15 mouse cellular contexts compared by ENCODE assay signal in the genomic region with DNA sequence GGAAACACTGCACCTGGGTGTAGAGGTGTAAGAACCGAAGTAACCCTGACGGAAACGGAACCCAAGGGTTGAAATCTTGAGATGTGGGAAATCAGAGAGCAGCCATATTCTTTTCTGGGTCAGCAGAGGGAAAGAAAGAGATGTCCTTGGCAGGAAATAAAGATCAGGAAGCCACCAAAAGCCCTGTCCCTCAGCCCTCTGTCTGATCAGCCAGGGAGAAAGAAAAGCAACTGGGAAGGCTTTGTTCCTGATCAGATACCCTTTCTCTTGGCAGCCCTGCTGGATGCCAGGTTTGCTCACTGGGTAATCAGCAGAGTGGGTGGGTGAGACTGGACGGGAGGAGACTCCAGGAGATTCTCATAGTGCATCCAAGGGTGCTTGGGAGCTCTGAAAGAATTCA. TPM values are rescaled to one million over a fixed set of nuclear protein-coding genes. Genes with fewer than 3 reads are reported as not detected.
DNase-seq lines count a peak whose midpoint lies in the region; ATAC-seq lines count a peak whose summit lies in the region.
"Had no signal": no experiment of that assay in that cellular context is flagged by ENCODE, and none has a peak within 500 bp of the region (broad histone marks: within the 10 kb centered on the region; RNA-seq: fewer than 3 reads in every experiment).

No protein-coding gene starts in this region.

- H3K27ac ChIP-seq in kidney, embryonic 16.5 days (ENCODE audit: low read length), result peak overlapping the region; percentile 86
- H3K27ac ChIP-seq in liver, embryonic 11.5 days (ENCODE audit: low read depth, low read length), result no peak overlapping the region
- H3K27ac ChIP-seq: macrophage had no signal

- H3K4me3 ChIP-seq in kidney, embryonic 16.5 days (ENCODE audit: low read length), result no peak overlapping the region
- no peak overlapping the region for H3K4me3 ChIP-seq in liver, embryonic 11.5 days (ENCODE audit: low read depth, low read length)

- 31% methylated on average over 4 of the region's 4 CpGs for WGBS in kidney, embryonic 16.5 days
- 73% methylated on average over 4 of the region's 4 CpGs for WGBS in liver, embryonic 11.5 days

- no peaks in the 10 kb centered on the region for H3K27me3 ChIP-seq in kidney, embryonic 16.5 days (ENCODE audit: insufficient read depth, low read length)
- H3K27me3 ChIP-seq in liver, embryonic 11.5 days (replicated peaks; ENCODE audit: control insufficient read depth, insufficient read depth, low read length), result no peaks in the 10 kb centered on the region

- DNase-seq in adrenal gland, postnatal 14 days, result peak; percentile 14
- no peak for DNase-seq in adrenal gland, adult 8-10 months
- no peak for DNase-seq in kidney, postnatal 14 days
- peak; percentile 49 for DNase-seq in testis, postnatal 14 days (ENCODE audit: low spot score)
- DNase-seq in testis, postnatal 10 days (ENCODE audit: low spot score), result no peak
- DNase-seq in liver, embryonic 11.5 days (ENCODE audit: low spot score), result no peak
- DNase-seq in gastrocnemius, postnatal 10 days, result no peak
- DNase-seq: cerebellum, adult 2 months; left cerebral cortex, postnatal 4 days; thymus, adult 2 months had no signal

- H3K4me1 ChIP-seq in kidney, embryonic 16.5 days (ENCODE audit: insufficient read depth, low read length), result peaks cover 48% of the 10 kb centered on the region
- H3K4me1 ChIP-seq in liver, embryonic 11.5 days (replicated peaks; ENCODE audit: control insufficient read depth, insufficient read depth, low read length), result no peaks in the 10 kb centered on the region

- H3K9ac ChIP-seq in kidney, embryonic 16.5 days (replicated peaks; ENCODE audit: low read length), result no peak overlapping the region
- H3K9ac ChIP-seq in liver, embryonic 11.5 days (ENCODE audit: low read depth, low read length), result no peak overlapping the region

- no peak for ATAC-seq in kidney, embryonic 16.5 days (ENCODE audit: low FRiP score, low TSS enrichment)
- no peak for ATAC-seq in liver, embryonic 11.5 days (replicated peaks; ENCODE audit: low FRiP score)
- ATAC-seq: forebrain, embryonic 16.5 days had no signal

- H3K4me2 ChIP-seq in kidney, embryonic 16.5 days (replicated peaks; ENCODE audit: low read depth, low read length), result peak overlapping the region; percentile 11; the same call in 1 of the 2 replicates
- no peak overlapping the region for H3K4me2 ChIP-seq in liver, embryonic 11.5 days

- H3K36me3 ChIP-seq in kidney, embryonic 16.5 days (ENCODE audit: insufficient read depth, low read length), result no peaks in the 10 kb centered on the region
- no peaks in the 10 kb centered on the region for H3K36me3 ChIP-seq in liver, embryonic 11.5 days (ENCODE audit: control insufficient read depth, insufficient read depth, low read length)

- H3K9me3 ChIP-seq in kidney, embryonic 16.5 days (ENCODE audit: low read length), result no peaks in the 10 kb centered on the region
- H3K9me3 ChIP-seq in liver, embryonic 11.5 days (ENCODE audit: control insufficient read depth, low read length), result no peaks in the 10 kb centered on the region

RNA-seq across cellular contexts. Expression of a gene that starts 27.1 kb away (rescaled TPM):
- total RNA-seq in adrenal gland, postnatal 14 days (2021), result not detected in 2 replicates
- total RNA-seq in adrenal gland, adult 8-10 months (2022), result not detected
- 0.35 TPM in 2 replicates for polyA plus RNA-seq in kidney, embryonic 16.5 days (2015; fragmentation: Nextera tagmentation; extraction: Ambion mirVana)
- polyA plus RNA-seq in liver, embryonic 11.5 days (2014; fragmentation: Nextera tagmentation; extraction: Ambion mirVana), result not detected in 2 replicates
- not detected for total RNA-seq in gastrocnemius, postnatal 10 days (2021)
- total RNA-seq: heart, postnatal 10 days; layer of hippocampus, adult 8-10 months; left cerebral cortex, postnatal 4 days had no signal
- polyA plus RNA-seq: forebrain, embryonic 16.5 days; macrophage; thymus, adult 2 months had no signal

Comparison
In these comparisons a context has a peak if more than half of its experiments do, and no peak if none do; other contexts are left out.
1. DNase-seq: peak in adrenal gland, postnatal 14 days (single experiment) and testis, postnatal 14 days (single experiment); none in adrenal gland, adult 8-10 months (single experiment), kidney, postnatal 14 days (single experiment), testis, postnatal 10 days (single experiment), liver, embryonic 11.5 days (single experiment) and gastrocnemius, postnatal 10 days (single experiment).